Mouse (Mus musculus) spleen, embryonic (tissue): ENCODE results near the gene Crip1.

Experiments
- CTCF ChIA-PET: fragments of 350-600 bp; sonication (Branson Sonifier 250); formaldehyde crosslinking; loops from one replicate; lab custom pipeline; 2022; lab: Charles Lee

Crip1 gene

GRCm38 (mm10) chr12:113144001-113144756, 1.9 kb upstream of the Crip1 start:
- CTCF ChIA-PET: interaction anchor here (1.2 kb wide), 1 partner anchor 41 kb away, joined by 3 read pairs; no protein-coding TSS in a partner anchor

GRCm38 (mm10) chr12:113144886-113145285, 1.2 kb upstream of the Crip1 start:
- CTCF ChIA-PET: interaction anchor here (1.2 kb wide), 1 partner anchor 41 kb away, joined by 3 read pairs; no protein-coding TSS in a partner anchor

- CTCF ChIA-PET: interaction anchor here (0.6 to 2.1 kb wide), 4 partner anchors 9 to 77 kb away, joined by 3 to 10 read pairs (median 3); partner anchors contain the start of gene Tedc1
These were observed 525 bp upstream of the Crip1 start for GRCm38 (mm10) chr12:113145591-113145990.

GRCm38 (mm10) chr12:113147481-113147880, 1.4 kb downstream of the Crip1 start:
- CTCF ChIA-PET: interaction anchor here (1.0 to 1.7 kb wide), 2 partner anchors 17 to 40 kb away, joined by 3 to 8 read pairs; no protein-coding TSS in a partner anchor

- CTCF ChIA-PET: interaction anchor here (0.5 to 1.7 kb wide), 3 partner anchors 39 to 1501 kb away, joined by 4 to 8 read pairs (median 6); no protein-coding TSS in a partner anchor
These were observed 2.4 kb downstream of the Crip1 start for GRCm38 (mm10) chr12:113148381-113149035.

GRCm38 (mm10) chr12:113149341-113149740, 3.2 kb downstream of the Crip1 start:
- CTCF ChIA-PET: interaction anchor here (0.5 to 1.7 kb wide), 4 partner anchors 38 to 1500 kb away, joined by 3 to 15 read pairs (median 6); no protein-coding TSS in a partner anchor

GRCm38 (mm10) chr12:113149896-113150295, 3.8 kb downstream of the Crip1 start:
- CTCF ChIA-PET: interaction anchor here (0.7 to 1.6 kb wide), 3 partner anchors 11 to 341 kb away, joined by 3 to 15 read pairs (median 5); no protein-coding TSS in a partner anchor

- CTCF ChIA-PET: interaction anchor here (1.6 kb wide), 1 partner anchor 10 kb away, joined by 5 read pairs; no protein-coding TSS in a partner anchor
These were observed 4.5 kb downstream of the Crip1 start for GRCm38 (mm10) chr12:113150591-113150990.

GRCm38 (mm10) chr12:113151046-113151445, 4.9 kb downstream of the Crip1 start:
- CTCF ChIA-PET: interaction anchor here (1.6 kb wide), 1 partner anchor 10 kb away, joined by 5 read pairs; no protein-coding TSS in a partner anchor

- CTCF ChIA-PET: interaction anchor here (1.6 kb wide), 1 partner anchor 9 kb away, joined by 5 read pairs; no protein-coding TSS in a partner anchor
These were observed 5.7 kb downstream of the Crip1 start for GRCm38 (mm10) chr12:113151661-113152271.

GRCm38 (mm10) chr12:113152272-113152661, 6.2 kb downstream of the Crip1 start:
- CTCF ChIA-PET: no interaction called here

- CTCF ChIA-PET: interaction anchor here (0.6 to 1.2 kb wide), 2 partner anchors 18 to 524 kb away, joined by 3 to 8 read pairs; no protein-coding TSS in a partner anchor
These were observed 6.9 kb downstream of the Crip1 start for GRCm38 (mm10) chr12:113152991-113153525.

GRCm38 (mm10) chr12:113153971-113154370, 7.9 kb downstream of the Crip1 start:
- CTCF ChIA-PET: interaction anchor here (1.2 to 2.6 kb wide), 3 partner anchors 8 to 50 kb away, joined by 3 to 10 read pairs (median 3); partner anchors contain the start of gene Crip1

- CTCF ChIA-PET: interaction anchor here (1.5 to 2.6 kb wide), 3 partner anchors 9 to 50 kb away, joined by 3 to 10 read pairs (median 7); partner anchors contain the start of genes Crip1 and Crip2
These were observed 8.6 kb downstream of the Crip1 start for GRCm38 (mm10) chr12:113154747-113155075.

- CTCF ChIA-PET: interaction anchor here (1.1 to 2.6 kb wide), 4 partner anchors 9 to 58 kb away, joined by 3 to 10 read pairs (median 8); partner anchors contain the start of genes Crip1 and Crip2
These were observed 9.1 kb downstream of the Crip1 start for GRCm38 (mm10) chr12:113155076-113155771.

- CTCF ChIA-PET: interaction anchor here (1.1 to 2.6 kb wide), 3 partner anchors 10 to 59 kb away, joined by 7 to 10 read pairs (median 10); partner anchors contain the start of genes Crip1 and Crip2
These were observed 9.9 kb downstream of the Crip1 start, which contains the start of gene Tedc1 for GRCm38 (mm10) chr12:113155887-113156539. Tedc1 (plus strand) TSS chr12:113156421.

- CTCF ChIA-PET: no interaction called here
These were observed 10.4 kb downstream of the Crip1 start for GRCm38 (mm10) chr12:113156540-113156929.

GRCm38 (mm10) chr12:113157002-113157401, 10.9 kb downstream of the Crip1 start:
- CTCF ChIA-PET: no interaction called here

- CTCF ChIA-PET: no interaction called here
These were observed 11.4 kb downstream of the Crip1 start for GRCm38 (mm10) chr12:113157521-113157920.
